Mouse (Mus musculus) small intestine, adult 2 months (tissue): Measurements from ENCODE around the gene Plxnb3. TPM values are rescaled to one million over a fixed set of nuclear protein-coding genes. Genes with fewer than 3 reads are reported as not detected.

Experiments used
- H3K27ac ChIP-seq: fragments of 200-500 bp; 2 replicates; pipeline ENCODE4 v1.5.1; 2012; ENCODE audit warnings: low read depth, low read length, control low read depth, inconsistent platforms; ENCODE audit not compliant: insufficient read depth
- H3K27me3 ChIP-seq: fragments of 200-500 bp; 2 replicates; pipeline ENCODE4 v1.6.1; 2012; ENCODE audit warnings: mild to moderate bottlenecking, moderate library complexity, low read length, inconsistent platforms; ENCODE audit not compliant: control insufficient read depth, insufficient read depth
- H3K36me3 ChIP-seq: fragments of 200-500 bp; 2 replicates; pipeline ENCODE4 v1.6.1; 2012; ENCODE audit warnings: mild to moderate bottlenecking, low read length, control low read depth, inconsistent platforms; ENCODE audit not compliant: control insufficient read depth, insufficient read depth
- H3K4me1 ChIP-seq: fragments of 200-500 bp; 2 replicates; pipeline ENCODE4 v1.6.1; 2012; ENCODE audit warnings: low read length, inconsistent platforms, mixed read lengths; ENCODE audit not compliant: control insufficient read depth, insufficient read depth, insufficient read length
- H3K4me3 ChIP-seq: fragments of 200-500 bp; 2 replicates; pipeline ENCODE4 v1.5.1; 2012; ENCODE audit warnings: low read depth, mild to moderate bottlenecking, control low read depth, inconsistent platforms, low read length, moderate library complexity
- CTCF ChIP-seq: fragments of 200-500 bp; IDR thresholded peaks from 2 replicates; pipeline ENCODE4 v1.5.1; 2012; ENCODE audit warnings: low read depth, mild to moderate bottlenecking, control low read depth, inconsistent platforms, low read length, moderate library complexity, mixed read lengths; ENCODE audit not compliant: insufficient replicate concordance, insufficient read length; ENCODE audit errors: extremely low read depth
- POLR2A ChIP-seq: fragments of 200-500 bp; IDR thresholded peaks from 2 replicates; pipeline ENCODE4 v1.6.1; 2012; ENCODE audit warnings: low read depth, mild to moderate bottlenecking, control low read depth, inconsistent platforms, low read length, moderate library complexity
- WGBS: fragments of 180-500 bp; shearing (Covaris S2); methylation state at CpG from one replicate; pipeline ENCODE4 v1.1.7; 2018; 5-methylcytosine and 5-hydroxymethylcytosine counted together
- polyA plus RNA-seq: library from polyadenylated mRNA; depleted of rRNA; stranded (reverse); fragments of >200 nt; gene quantifications from 2 replicates; pipeline ENCODE4 v1.2.3, GENCODE M21; 2012

Plxnb3 gene
- polyA plus RNA-seq, 1 experiment, result 0.38 TPM

DNA sequence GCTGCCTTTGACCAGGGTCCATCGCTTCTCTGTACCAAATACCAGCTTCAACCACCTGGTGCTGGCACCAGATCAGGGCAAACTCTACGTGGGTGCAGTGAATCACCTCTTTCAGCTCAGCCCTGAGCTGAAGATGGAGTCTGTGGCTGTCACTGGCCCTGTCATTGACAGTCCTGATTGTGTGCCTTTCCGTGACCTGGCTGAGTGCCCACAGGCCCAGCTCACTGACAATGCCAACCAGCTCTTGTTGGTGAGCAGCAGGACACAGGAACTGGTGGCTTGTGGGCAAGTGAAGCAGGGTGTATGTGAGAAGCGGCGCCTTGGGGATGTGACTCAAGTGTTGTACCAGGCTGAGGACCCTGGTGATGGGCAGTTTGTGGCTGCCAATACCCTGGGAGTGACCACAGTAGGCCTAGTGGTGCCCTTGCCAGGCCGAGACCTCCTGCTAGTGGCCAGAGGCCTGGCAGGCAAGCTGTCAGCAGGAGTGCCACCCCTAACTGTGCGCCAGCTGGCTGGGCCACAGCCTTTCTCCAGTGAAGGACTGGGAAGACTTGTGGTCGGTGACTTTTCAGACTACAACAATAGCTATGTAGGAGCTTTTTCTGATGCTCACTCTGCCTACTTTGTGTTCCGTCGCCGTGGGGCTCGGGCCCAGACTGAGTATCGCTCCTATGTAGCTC lies 1.9 kb downstream of the Plxnb3 start:
- H3K4me1 ChIP-seq, result no peaks in the 10 kb centered on the region
- 76% methylated on average over 13 of the region's 13 CpGs for WGBS
- no peaks in the 10 kb centered on the region for H3K27me3 ChIP-seq
- no peak overlapping the region for H3K4me3 ChIP-seq
- H3K27ac ChIP-seq, result no peak overlapping the region
- no peaks in the 10 kb centered on the region for H3K36me3 ChIP-seq
- TF ChIP-seq POLR2A, result no peak

DNA sequence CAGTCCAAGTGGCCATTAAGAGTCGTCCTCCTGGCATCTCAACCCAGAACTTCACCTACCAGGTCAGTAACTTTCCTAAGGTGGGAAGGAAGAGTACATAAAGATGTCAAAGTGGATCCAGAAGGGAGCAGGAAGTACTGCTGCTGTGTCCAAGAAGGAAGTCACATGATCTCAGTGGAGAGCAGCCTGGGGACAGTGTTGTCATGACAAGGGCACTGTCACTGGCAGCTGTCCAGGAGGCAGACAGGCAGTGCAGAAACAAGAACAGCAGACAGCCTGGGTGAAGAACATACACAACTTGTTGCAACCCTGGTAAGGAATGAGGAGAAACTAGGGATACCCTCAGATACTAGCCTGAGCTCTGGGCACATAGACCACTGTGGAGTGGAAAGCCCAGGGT lies 8.4 kb downstream of the Plxnb3 start:
- H3K36me3 ChIP-seq, result no peaks in the 10 kb centered on the region
- H3K27me3 ChIP-seq, result no peaks in the 10 kb centered on the region
- H3K4me3 ChIP-seq, result no peak overlapping the region
- 59% methylated on average over 1 of the region's 1 CpGs for whole genome bisulfite sequencing
- H3K27ac ChIP-seq, result no peak overlapping the region
- peaks cover 3% of the 10 kb centered on the region; the same call in 1 of the 2 replicates for H3K4me1 ChIP-seq
- TF ChIP-seq CTCF, result no peak
- TF ChIP-seq POLR2A, result no peak

DNA sequence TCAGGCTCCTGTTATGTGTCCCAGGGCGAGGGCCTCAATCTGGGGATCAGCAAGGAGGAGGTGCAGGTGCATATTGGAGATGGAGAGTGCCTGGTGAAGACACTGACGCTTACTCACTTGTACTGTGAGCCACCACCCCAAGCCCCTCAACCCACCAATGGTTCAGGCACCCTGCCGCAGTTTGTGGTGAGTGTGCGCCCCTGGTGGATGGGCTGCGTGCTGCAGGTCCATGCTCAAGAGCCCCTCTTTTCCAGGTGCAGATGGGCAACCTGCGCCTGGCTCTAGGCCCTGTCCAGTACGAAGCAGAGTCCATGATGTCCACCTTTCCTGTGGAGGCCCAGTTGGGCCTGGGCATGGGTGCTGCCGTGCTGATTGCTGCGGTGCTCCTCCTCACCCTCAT lies 10.4 kb downstream of the Plxnb3 start:
- TF ChIP-seq POLR2A (no peak), CTCF (peak; percentile 12; the same call in 1 of the 2 replicates)
- Histone ChIP-seq H3K27me3 (no peaks in the 10 kb centered on the region), H3K4me1 (peaks cover 3% of the 10 kb centered on the region; the same call in 1 of the 2 replicates), H3K27ac (no peak overlapping the region), H3K36me3 (no peaks in the 10 kb centered on the region), H3K4me3 (no peak overlapping the region)
- 69% methylated on average over 9 of the region's 9 CpGs for WGBS

DNA sequence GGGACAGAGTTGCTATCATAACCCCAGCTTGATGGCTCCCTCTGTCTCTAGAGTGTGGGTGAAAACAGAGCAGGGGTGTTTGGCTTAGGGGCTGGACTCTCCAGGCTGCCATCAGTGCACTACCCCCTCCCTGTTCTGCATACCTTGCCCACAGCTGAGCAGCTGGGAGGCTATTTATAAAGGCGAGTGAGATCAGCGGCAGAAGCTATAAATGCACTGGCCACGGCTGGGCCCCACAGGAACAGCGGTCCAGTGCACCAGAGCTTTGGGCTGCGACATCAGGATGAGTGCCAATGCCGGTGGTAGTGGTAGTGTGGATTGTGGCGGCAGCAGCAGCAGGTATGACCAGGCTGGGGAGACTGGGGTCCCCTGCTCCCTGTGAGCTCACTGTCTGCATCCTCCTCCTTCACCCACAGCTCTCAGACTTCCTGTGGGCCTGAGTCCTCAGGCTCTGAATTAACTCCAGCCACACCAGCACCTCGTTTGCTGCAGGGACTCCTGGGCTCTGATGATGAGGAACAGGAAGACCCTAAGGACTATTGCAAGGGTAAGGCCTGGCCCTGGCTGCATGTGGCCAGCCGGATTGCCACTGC lies 17.4 kb downstream of the Plxnb3 start, which contains the start of gene Srpk3:
TSS of gene Srpk3 (plus strand) at position 238 of the 593 bp plus-strand sequence.
- peaks cover 15% of the 10 kb centered on the region for H3K36me3 ChIP-seq

DNA sequence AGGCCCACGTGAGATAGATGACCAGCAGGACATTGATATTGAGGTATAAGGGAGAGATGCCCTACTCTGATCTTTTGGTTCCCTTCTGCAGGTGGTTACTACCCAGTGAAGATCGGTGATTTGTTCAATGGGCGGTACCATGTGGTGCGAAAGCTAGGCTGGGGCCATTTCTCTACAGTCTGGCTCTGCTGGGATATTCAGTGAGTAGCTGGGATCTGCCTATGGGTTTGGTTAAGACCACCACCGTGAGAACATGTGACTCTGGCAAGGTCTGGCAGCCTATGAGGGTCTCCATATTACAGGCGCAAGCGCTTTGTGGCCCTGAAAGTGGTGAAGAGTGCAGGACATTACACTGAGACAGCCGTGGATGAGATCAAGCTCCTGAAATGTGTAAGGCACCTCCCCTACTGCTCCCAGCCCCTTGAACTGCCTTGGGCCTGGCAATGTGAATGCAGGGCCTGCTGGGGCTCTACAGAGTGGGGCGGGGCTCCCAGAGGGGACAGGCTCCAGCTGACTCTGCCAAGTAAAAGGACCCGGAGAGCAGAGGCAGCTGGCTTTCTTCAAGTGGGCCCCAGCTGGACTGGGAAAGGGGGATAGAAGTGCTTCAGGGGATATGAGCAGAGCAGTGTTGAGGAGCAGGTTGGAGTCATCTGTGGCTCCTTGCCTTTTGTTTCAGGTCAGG lies 18.1 kb downstream of the Plxnb3 start:
- H3K36me3 ChIP-seq, result peaks cover 19% of the 10 kb centered on the region
- 71% methylated on average over 10 of the region's 10 CpGs for WGBS
- no peaks in the 10 kb centered on the region for H3K27me3 ChIP-seq
- no peak for TF ChIP-seq CTCF
- TF ChIP-seq POLR2A, result no peak
- no peaks in the 10 kb centered on the region for H3K4me1 ChIP-seq
- no peak overlapping the region for H3K4me3 ChIP-seq
- no peak overlapping the region; the same call in 1 of the 2 replicates for H3K27ac ChIP-seq

More for the DNA sequence above, 17.4 kb downstream of the Plxnb3 start, which contains the start of gene Srpk3:
- Histone ChIP-seq H3K4me1 (no peaks in the 10 kb centered on the region), H3K4me3 (peak within 1 kb of the TSS; percentile 27), H3K27me3 (no peaks in the 10 kb centered on the region), H3K27ac (no peak within 1 kb of the TSS; the same call in 1 of the 2 replicates)
- no peak for TF ChIP-seq CTCF
- TF ChIP-seq POLR2A, result no peak
- WGBS, result 39% methylated on average over 9 of the region's 9 CpGs

DNA sequence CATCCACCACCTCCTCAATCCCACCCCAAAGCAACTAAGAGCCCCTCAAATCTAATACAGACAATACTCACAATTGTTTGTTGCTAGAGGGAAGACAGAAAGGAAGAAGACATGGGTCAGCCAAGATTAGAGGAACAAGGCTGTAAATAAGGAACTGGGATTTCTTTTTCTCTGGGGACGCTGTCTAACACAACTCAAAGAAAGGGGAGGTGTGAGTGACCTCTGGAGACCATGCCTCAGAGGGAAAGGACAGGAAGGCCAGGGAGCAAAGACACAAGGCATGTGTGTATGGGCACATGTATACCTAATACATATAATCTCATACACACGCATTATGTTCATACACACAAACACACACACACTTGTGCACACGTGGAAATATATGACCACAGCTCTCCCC lies 25.3 kb downstream of the Plxnb3 start:
- TF ChIP-seq CTCF, result no peak
- TF ChIP-seq POLR2A, result no peak
- 83% methylated on average over 3 of the region's 3 CpGs for WGBS
- Histone ChIP-seq H3K4me1 (peaks cover 4% of the 10 kb centered on the region; the same call in 1 of the 2 replicates), H3K36me3 (peaks cover 38% of the 10 kb centered on the region), H3K27ac (no peak overlapping the region), H3K4me3 (no peak overlapping the region), H3K27me3 (no peaks in the 10 kb centered on the region)

DNA sequence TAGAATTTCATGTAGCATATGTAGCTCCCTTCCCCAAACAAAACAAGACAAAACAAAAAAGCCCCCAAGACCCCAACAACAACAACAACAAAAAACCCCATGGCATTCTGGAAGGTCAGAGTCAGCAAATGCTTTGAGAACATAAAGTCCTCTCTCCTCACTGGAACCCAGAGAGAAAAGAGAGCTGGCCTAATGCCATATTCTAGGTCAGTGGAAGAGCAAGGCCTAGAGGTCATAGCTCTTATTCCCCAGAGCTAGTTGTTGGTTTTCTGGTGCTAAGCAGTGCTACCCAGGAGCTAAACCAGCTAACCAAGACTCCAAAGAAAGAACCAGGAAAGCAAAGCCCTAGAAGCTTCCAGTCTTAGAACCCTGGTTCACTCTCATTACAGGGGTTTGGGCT lies 28.8 kb downstream of the Plxnb3 start:
- H3K4me3 ChIP-seq, result peak overlapping the region; percentile 91; the same call in 1 of the 2 replicates
- TF ChIP-seq CTCF (no peak), POLR2A (no peak)
- H3K4me1 ChIP-seq, result peaks cover 4% of the 10 kb centered on the region; the same call in 1 of the 2 replicates
- no peaks in the 10 kb centered on the region for H3K27me3 ChIP-seq
- H3K36me3 ChIP-seq, result peaks cover 27% of the 10 kb centered on the region
- H3K27ac ChIP-seq, result peak overlapping the region; percentile 91
